Mouse (Mus musculus): ENCODE results near the gene Srsy.
"Not testable (repeated sequence)": the region's sequence is repeated elsewhere in the genome, so short reads cannot be mapped to it uniquely, and the experiment has no call there.

The Srsy gene

DNA sequence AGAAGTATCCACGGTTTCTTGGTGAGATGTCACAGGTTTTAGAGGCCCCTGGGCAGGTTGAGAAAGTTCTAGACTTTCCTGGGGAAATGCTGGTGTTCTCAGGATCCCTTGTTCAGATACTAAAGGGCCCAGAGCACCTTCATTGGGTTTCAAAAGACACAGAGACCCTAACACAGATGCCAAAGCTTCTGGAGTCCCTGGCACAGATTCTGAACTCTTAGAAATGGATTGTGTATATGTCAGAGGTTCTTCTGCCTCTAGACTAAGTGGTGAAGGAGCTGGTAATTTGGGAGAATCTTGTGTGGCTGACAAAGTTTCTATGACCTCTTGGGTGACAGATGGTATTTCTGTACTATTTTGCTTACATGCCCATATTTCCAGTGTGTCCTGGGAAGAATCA lies at the start of gene Srsy:
Gene Srsy (minus strand): TSS at position 101 of the 400 bp plus-strand sequence.
- not testable (repeated sequence) for DNase-seq (ENCODE audit: low spot score)

Data from c-Kit-positive CD71-positive TER-119-positive erythroid progenitor cells, embryonic 14.5 days (primary cell).